Mouse (Mus musculus): ENCODE data around the gene Metap1. TPM values are rescaled to one million over a fixed set of nuclear protein-coding genes. Genes with fewer than 3 reads are reported as not detected.

Metap1 gene
- total RNA-seq, 2 experiments from 2014 or later: 48.0 to 48.6 TPM

GRCm38 (mm10) chr3:138448077-138448860 lies 41.0 kb downstream of the Metap1 start:
- no peak for DNase-seq

- no peak for DNase-seq
These were observed 45.9 kb downstream of the Metap1 start for GRCm38 (mm10) chr3:138443465-138443771.

GRCm38 (mm10) chr3:138442612-138443464 lies 46.5 kb downstream of the Metap1 start, which contains the start of gene Adh5:
Adh5 (plus strand) TSS chr3:138443093.
- peak; percentile 95 for DNase-seq

GRCm38 (mm10) chr3:138442203-138442602 lies 47.1 kb downstream of the Metap1 start:
- no peak for DNase-seq

GRCm38 (mm10) chr3:138438716-138439115 lies 50.6 kb downstream of the Metap1 start:
- no peak for DNase-seq

- DNase-seq: no peak
These were observed 57.5 kb downstream of the Metap1 start for GRCm38 (mm10) chr3:138431835-138432234.

- no peak for DNase-seq
These were observed 58.8 kb downstream of the Metap1 start for GRCm38 (mm10) chr3:138430360-138430976.

- DNase-seq: no peak
These were observed 65.1 kb downstream of the Metap1 start for GRCm38 (mm10) chr3:138424247-138424646.

GRCm38 (mm10) chr3:138423664-138424063 lies 65.7 kb downstream of the Metap1 start:
- no peak for DNase-seq

- no peak for DNase-seq
These were observed 68.9 kb downstream of the Metap1 start for GRCm38 (mm10) chr3:138420385-138420784.

GRCm38 (mm10) chr3:138419369-138419768 lies 69.9 kb downstream of the Metap1 start:
- no peak for DNase-seq

GRCm38 (mm10) chr3:138415121-138415690 lies 74.1 kb downstream of the Metap1 start, which contains the start of gene Adh4:
Adh4 (plus strand) TSS chr3:138415466.
- DNase-seq: no peak

- DNase-seq: no peak
These were observed 79.1 kb downstream of the Metap1 start for GRCm38 (mm10) chr3:138410211-138410610.

- no peak for DNase-seq
These were observed 79.7 kb downstream of the Metap1 start for GRCm38 (mm10) chr3:138409585-138409984.

Small RNAs within 50 kb of the gene (microRNA-seq; reads per million reads assigned to microRNA genes)
- gene Mir1956: 0 to 0.35 reads per million in 2 experiments

Other genes starting within 250 kb of the Metap1 start
- gene Adh1, start 228.5 kb downstream of the Metap1 start, total RNA-seq (2021): 10 to 100 TPM; 13.3 to 13.5 TPM
- not detected for gene Adh6a, start 176.2 kb downstream of the Metap1 start, total RNA-seq (2021)
- 1 to 10 TPM; 2.6 to 4.0 TPM for gene Adh6b, start 147.7 kb downstream of the Metap1 start, total RNA-seq (2021)
- gene Adh4, start 74.0 kb downstream of the Metap1 start, total RNA-seq (2021): not detected
- gene Adh5, start 46.4 kb downstream of the Metap1 start, total RNA-seq (2021): 100 to 1,000 TPM; 108 to 113 TPM
- gene Eif4e, start 36.7 kb upstream of the Metap1 start, total RNA-seq (2021): 100 to 1,000 TPM; 146 to 150 TPM